Mouse (Mus musculus) heart, adult 18-20 months (tissue): ENCODE results near the gene Gbp2b. TPM values are rescaled to one million over a fixed set of nuclear protein-coding genes. Genes with fewer than 3 reads are reported as not detected.
"Not testable (repeated sequence)": the region's sequence is repeated elsewhere in the genome, so short reads cannot be mapped to it uniquely, and the experiment has no call there.

Experiments
- DNase-seq, 2 experiments: peaks; one replicate each; pipeline ENCODE4 v3.0.0; 2021 to 2022; ENCODE audit warnings: mixed read lengths in 1 of 2
- microRNA-seq, 2 experiments: library from miRNA; unstranded; fragments of <30 nt; microRNA quantifications; one replicate each; pipeline ENCODE4 v1.2.0; 2022
- total RNA-seq, 2 experiments: library from RNA; stranded (reverse); gene quantifications; 2 replicates each; pipeline ENCODE4 v1.2.3; 2021

Gbp2b gene
- total RNA-seq, 2 experiments from 2014 or later: 0.27 to 0.41 TPM

GRCm38 (mm10) chr3:142620111-142620955, 25.7 kb downstream of the Gbp2b start, which contains the start of gene Gbp2:
Gbp2 (plus strand) TSS chr3:142620602.
- DNase-seq: peak; percentile 79 to 80

DNA sequence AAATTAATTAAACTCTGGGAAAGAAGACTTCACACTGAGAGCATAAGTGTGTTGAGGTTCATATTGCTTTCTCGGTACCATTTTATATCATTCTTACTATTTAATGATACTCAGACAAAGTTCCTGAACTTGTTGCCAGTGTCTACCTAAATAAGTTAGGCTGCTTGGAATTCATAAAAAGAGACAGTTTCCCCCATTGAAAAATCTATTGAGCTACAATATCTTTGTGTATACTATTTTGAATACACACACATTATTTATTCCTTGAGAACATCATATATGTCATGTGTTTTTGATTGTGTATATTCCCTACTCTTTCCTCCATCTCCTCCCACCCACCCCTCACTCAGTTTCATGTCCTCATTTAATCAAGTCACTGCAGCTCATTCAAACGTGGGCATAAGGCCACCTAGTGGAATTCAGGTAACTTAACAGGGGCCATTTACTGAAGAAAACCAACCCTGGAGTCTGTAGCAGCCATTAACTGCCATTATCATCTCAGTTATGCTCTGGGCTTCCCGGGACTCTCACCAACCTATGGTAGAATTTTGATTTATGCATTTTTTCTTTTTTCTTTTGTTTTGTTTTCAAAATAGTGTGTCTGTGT, 26.4 kb downstream of the Gbp2b start:
- peak; percentile 41 to 42 for DNase-seq

GRCm38 (mm10) chr3:142630385-142630784, 35.7 kb downstream of the Gbp2b start:
- DNase-seq: no peak

GRCm38 (mm10) chr3:142640201-142640600, 45.6 kb downstream of the Gbp2b start:
- peak; percentile 56 to 86 for DNase-seq

DNA sequence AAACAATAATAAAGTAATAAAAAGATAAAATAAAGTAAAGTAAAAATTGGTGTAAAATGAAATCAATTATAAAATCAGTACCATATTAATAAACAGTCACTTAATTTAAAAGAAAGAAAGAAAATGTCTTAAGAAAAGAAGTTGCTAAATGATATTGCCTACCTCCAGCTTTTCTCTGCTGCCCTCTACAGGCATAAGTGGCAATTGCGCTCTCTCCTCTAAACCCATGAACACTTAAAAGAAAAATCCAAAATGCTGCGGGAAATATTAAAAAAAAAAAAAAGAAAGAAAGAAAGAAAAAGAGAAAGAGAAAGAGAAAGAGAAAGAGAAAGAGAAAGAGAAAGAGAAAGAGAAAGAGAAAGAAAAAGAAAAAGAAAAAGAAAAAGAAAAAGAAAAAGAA, 51.3 kb downstream of the Gbp2b start:
- peak; percentile 53 to 91 for DNase-seq

DNA sequence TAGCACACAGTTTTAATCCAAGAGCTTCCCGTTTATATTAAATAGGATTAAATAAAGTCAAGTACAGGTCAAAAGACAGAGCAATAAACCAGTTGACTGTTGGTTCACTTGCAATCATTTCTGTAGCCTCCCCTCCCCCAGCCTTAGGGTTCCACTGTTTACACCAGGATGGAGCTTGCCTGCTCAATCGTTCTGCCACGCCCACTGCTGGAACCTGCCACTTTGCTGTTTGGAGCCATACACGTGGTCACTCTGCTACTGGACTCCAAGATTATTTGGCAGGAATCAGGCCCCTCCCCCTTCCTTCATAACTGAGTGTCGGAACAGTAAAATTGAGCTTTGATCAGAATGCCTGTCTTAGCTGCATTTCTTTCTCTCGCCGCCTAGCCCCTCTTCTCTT, 53.2 kb downstream of the Gbp2b start:
- not testable (repeated sequence) for DNase-seq

GRCm38 (mm10) chr3:142650205-142650604, 55.6 kb downstream of the Gbp2b start:
- DNase-seq: no peak

- no peak for DNase-seq
Measured at GRCm38 (mm10) chr3:142664723-142665122, 70.1 kb downstream of the Gbp2b start.

Small RNA genes lying within 50 kb of the gene (microRNA-seq; reads per million reads assigned to microRNA genes)
- 0 reads per million in 2 experiments for gene Mir6381

Other genes starting within 250 kb of the Gbp2b start
- gene Pdlim5, start 199.2 kb upstream of the Gbp2b start, total RNA-seq: 100 to 1,000 TPM; 614 to 711 TPM
- gene Gbp5, start 100.9 kb upstream of the Gbp2b start, total RNA-seq: 10 to 100 TPM in 1 of 2 experiments, 1 to 10 TPM in 1; 7.0 to 15.6 TPM
- gene Gbp7, start 64.5 kb upstream of the Gbp2b start, total RNA-seq: 10 to 100 TPM in 1 of 2 experiments, 1 to 10 TPM in 1; 8.5 to 31.7 TPM
- gene Gbp3, start 34.8 kb upstream of the Gbp2b start, total RNA-seq: 10 to 100 TPM; 10.4 to 26.1 TPM
- 10 to 100 TPM; 11.5 to 24.6 TPM for gene Gbp2, start 25.8 kb downstream of the Gbp2b start, total RNA-seq
- gene Kyat3, start 106.2 kb downstream of the Gbp2b start, total RNA-seq: 10 to 100 TPM; 33.4 to 37.8 TPM
- 10 to 100 TPM; 23.3 to 23.7 TPM for gene Gtf2b, start 170.2 kb downstream of the Gbp2b start, total RNA-seq